In the genomic region with DNA sequence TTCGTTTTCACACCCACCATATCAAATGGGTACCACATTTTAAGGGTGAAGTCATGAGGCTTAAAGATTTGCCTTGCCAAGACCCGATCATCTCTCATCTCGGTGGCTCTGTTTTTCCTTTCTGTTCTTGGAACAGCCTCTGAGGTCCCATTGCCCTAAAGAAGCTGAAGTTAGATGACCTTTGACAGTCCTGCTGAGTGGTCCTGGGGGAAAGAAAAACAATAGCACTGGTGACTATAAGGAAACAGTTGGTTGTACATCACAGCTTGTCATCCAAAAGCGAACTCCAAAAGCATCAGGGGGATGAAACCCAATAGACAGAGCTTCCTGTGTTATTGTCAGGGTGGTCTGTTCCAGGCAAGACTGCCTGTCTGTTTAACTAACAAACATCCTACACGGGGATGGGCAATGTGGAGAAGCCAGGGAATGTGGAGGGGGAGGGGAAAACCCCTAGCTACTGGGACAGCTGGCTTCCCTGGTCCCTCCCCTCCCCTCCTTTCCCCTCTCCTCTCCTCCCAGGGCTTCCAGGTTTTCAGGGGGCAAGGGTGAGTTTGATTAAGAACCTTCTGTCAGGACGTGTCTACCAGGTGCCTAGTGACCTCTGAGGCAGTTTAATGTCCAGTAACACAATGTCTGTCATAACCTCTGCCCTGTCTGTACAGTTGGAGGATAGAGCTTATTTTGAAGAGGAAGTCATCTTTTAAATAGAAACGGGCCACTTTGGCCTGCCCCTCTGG, we compare ENCODE assay signal across 10 mouse cellular contexts. TPM values are rescaled to one million over a fixed set of nuclear protein-coding genes. Genes with fewer than 3 reads are reported as not detected.
DNase-seq lines count a peak whose midpoint lies in the region; ATAC-seq lines count a peak whose summit lies in the region.
"Had no signal": no experiment of that assay in that cellular context is flagged by ENCODE, and none has a peak within 500 bp of the region (broad histone marks: within the 10 kb centered on the region; RNA-seq: fewer than 3 reads in every experiment).

No protein-coding gene starts in this region.

- H3K27ac ChIP-seq in heart, embryonic 14.5 days (replicated peaks in 1 of 2; ENCODE audit: control insufficient read depth in 1 of 2, insufficient read depth in 1 of 2, low read depth in 2 of 2, low read length in 2 of 2): no peak overlapping the region
- H3K27ac ChIP-seq in heart, embryonic 10.5 days: no peak overlapping the region
- H3K27ac ChIP-seq in embryonic facial prominence, embryonic 14.5 days (replicated peaks; ENCODE audit: low read depth, low read length): no peak overlapping the region
- H3K27ac ChIP-seq: limb, embryonic 12.5 days; neural tube, embryonic 12.5 days had no signal

- peak; percentile 55 for ATAC-seq in heart, embryonic 14.5 days (ENCODE audit: insufficient number of reproducible peaks, insufficient read depth, low FRiP score, low read depth)
- ATAC-seq in embryonic facial prominence, embryonic 14.5 days (ENCODE audit: low read depth): no peak

- H3K27me3 ChIP-seq in heart, embryonic 14.5 days (ENCODE audit: control insufficient read depth, insufficient read depth, low read length): no peaks in the 10 kb centered on the region
- H3K27me3 ChIP-seq in heart, embryonic 10.5 days (ENCODE audit: insufficient read depth, poor library complexity, severe bottlenecking): no peaks in the 10 kb centered on the region
- no peaks in the 10 kb centered on the region for H3K27me3 ChIP-seq in embryonic facial prominence, embryonic 14.5 days (replicated peaks; ENCODE audit: control insufficient read depth, insufficient read depth, low read length)
- H3K27me3 ChIP-seq: limb, embryonic 12.5 days; neural tube, embryonic 12.5 days had no signal

- no peak overlapping the region for H3K9ac ChIP-seq in heart, embryonic 14.5 days (ENCODE audit: low read length)
- no peak overlapping the region for H3K9ac ChIP-seq in embryonic facial prominence, embryonic 14.5 days (ENCODE audit: low read depth, low read length)
- H3K9ac ChIP-seq: limb, embryonic 12.5 days; neural tube, embryonic 12.5 days had no signal

- WGBS in heart, embryonic 14.5 days: 23% methylated on average over 7 of the region's 7 CpGs
- WGBS in heart, embryonic 10.5 days: 15% methylated on average over 7 of the region's 7 CpGs
- WGBS in embryonic facial prominence, embryonic 14.5 days: 26% methylated on average over 7 of the region's 7 CpGs

- no peaks in the 10 kb centered on the region for H3K9me3 ChIP-seq in heart, embryonic 14.5 days (ENCODE audit: control insufficient read depth, low read length)
- H3K9me3 ChIP-seq in heart, embryonic 10.5 days: no peaks in the 10 kb centered on the region
- H3K9me3 ChIP-seq in embryonic facial prominence, embryonic 14.5 days (ENCODE audit: control insufficient read depth, low read length): no peaks in the 10 kb centered on the region
- H3K9me3 ChIP-seq: limb, embryonic 12.5 days; neural tube, embryonic 12.5 days had no signal

- no peaks in the 10 kb centered on the region for H3K36me3 ChIP-seq in heart, embryonic 14.5 days (ENCODE audit: control insufficient read depth, insufficient read depth, low read length)
- no peaks in the 10 kb centered on the region for H3K36me3 ChIP-seq in heart, embryonic 10.5 days
- no peaks in the 10 kb centered on the region for H3K36me3 ChIP-seq in embryonic facial prominence, embryonic 14.5 days (ENCODE audit: control insufficient read depth, insufficient read depth, low read length)
- H3K36me3 ChIP-seq: limb, embryonic 12.5 days; neural tube, embryonic 12.5 days had no signal

- no peak overlapping the region for H3K4me2 ChIP-seq in heart, embryonic 14.5 days (ENCODE audit: low read length)
- H3K4me2 ChIP-seq in embryonic facial prominence, embryonic 14.5 days (ENCODE audit: low read depth, low read length): no peak overlapping the region
- H3K4me2 ChIP-seq: limb, embryonic 12.5 days; neural tube, embryonic 12.5 days had no signal

- no peaks in the 10 kb centered on the region; a peak in 2 of 4 replicates for H3K4me1 ChIP-seq in heart, embryonic 14.5 days (ENCODE audit: control insufficient read depth in 2 of 2, insufficient read depth in 2 of 2, low read length in 2 of 2)
- H3K4me1 ChIP-seq in heart, embryonic 10.5 days: peaks cover 28% of the 10 kb centered on the region
- H3K4me1 ChIP-seq in embryonic facial prominence, embryonic 14.5 days (ENCODE audit: control insufficient read depth, insufficient read depth, low read length): 0 out of 2 replicates have a peak, but pooled peaks cover 5% of the 10 kb centered on the region
- H3K4me1 ChIP-seq: limb, embryonic 12.5 days had no signal

- DNase-seq in heart, embryonic 10.5 days (ENCODE audit: low spot score): no peak
- peak; percentile 52 for DNase-seq in embryonic facial prominence, embryonic 14.5 days (ENCODE audit: low spot score)
- DNase-seq in kidney, postnatal 10 days: peak; percentile 74
- DNase-seq in lung, postnatal 36 days: peak; percentile 29
- no peak for DNase-seq in frontal cortex, postnatal 10 days (ENCODE audit: low spot score in 2 of 2)
- DNase-seq in ovary, postnatal 36 days (ENCODE audit: low spot score): no peak
- no peak for DNase-seq in testis, postnatal 14 days (ENCODE audit: low spot score)

- no peak overlapping the region for H3K4me3 ChIP-seq in heart, embryonic 14.5 days (ENCODE audit: control insufficient read depth in 1 of 2, insufficient read depth in 1 of 2, low read depth in 1 of 2, low read length in 2 of 2)
- H3K4me3 ChIP-seq in heart, embryonic 10.5 days: no peak overlapping the region
- H3K4me3 ChIP-seq in embryonic facial prominence, embryonic 14.5 days (ENCODE audit: low read depth, low read length): no peak overlapping the region
- H3K4me3 ChIP-seq: limb, embryonic 12.5 days; neural tube, embryonic 12.5 days had no signal

RNA-seq across cellular contexts. Expression of a gene that starts 27.5 kb away (rescaled TPM):
- 26.2 and 26.8 TPM in 2 replicates for polyA plus RNA-seq in heart, embryonic 14.5 days (2014; fragmentation: Nextera tagmentation; extraction: Ambion mirVana)
- 7.0 and 23.8 TPM in 2 replicates for polyA plus RNA-seq in heart, embryonic 10.5 days (2016; fragmentation: Nextera tagmentation; extraction: Ambion mirVana)
- 62.0 and 63.2 TPM in 2 replicates for polyA plus RNA-seq in embryonic facial prominence, embryonic 14.5 days (2014; fragmentation: Nextera tagmentation; extraction: Ambion mirVana)

RNA-seq across cellular contexts. Expression of a gene that starts 33.5 kb away (rescaled TPM):
- polyA plus RNA-seq in heart, embryonic 14.5 days (2014; fragmentation: Nextera tagmentation; extraction: Ambion mirVana): 0.20 and 0.53 TPM in 2 replicates
- 0.14 and 0.20 TPM in 2 replicates for polyA plus RNA-seq in heart, embryonic 10.5 days (2016; fragmentation: Nextera tagmentation; extraction: Ambion mirVana)
- polyA plus RNA-seq in embryonic facial prominence, embryonic 14.5 days (2014; fragmentation: Nextera tagmentation; extraction: Ambion mirVana): 2.1 and 2.3 TPM in 2 replicates

Comparison
In these comparisons a context has a peak if more than half of its experiments do, and no peak if none do; other contexts are left out.
1. DNase-seq: peak in embryonic facial prominence, embryonic 14.5 days (single experiment), kidney, postnatal 10 days (single experiment) and lung, postnatal 36 days (single experiment); none in heart, embryonic 10.5 days (single experiment), frontal cortex, postnatal 10 days (0 of 2), ovary, postnatal 36 days (single experiment) and testis, postnatal 14 days (single experiment).